Mouse (Mus musculus) frontal cortex, adult 2 months (tissue): ENCODE data around the gene Svs2. TPM values are rescaled to one million over a fixed set of nuclear protein-coding genes. Genes with fewer than 3 reads are reported as not detected.

Experiments used
- polyA plus RNA-seq: library from polyadenylated mRNA; depleted of rRNA; stranded (reverse); fragments of >200 nt; gene quantifications from 2 replicates; pipeline ENCODE4 v1.2.3, GENCODE M21; 2012; rRNA removed

Gene Svs2
- polyA plus RNA-seq, 1 experiment, result not detected

Other genes starting within 250 kb of the Svs2 start
- gene Ywhab, start 243.5 kb downstream of the Svs2 start, polyA plus RNA-seq, result 291 and 293 TPM in 2 replicates
- gene Pabpc1l, start 213.0 kb downstream of the Svs2 start, polyA plus RNA-seq, result 1.0 and 2.1 TPM in 2 replicates
- gene Stk4, start 168.1 kb downstream of the Svs2 start, polyA plus RNA-seq, result 19.8 and 21.3 TPM in 2 replicates
- gene Tomm34, start 167.3 kb downstream of the Svs2 start, polyA plus RNA-seq, result 82.4 and 90.4 TPM in 2 replicates
- 4.9 and 7.1 TPM in 2 replicates for gene Kcns1, start 67.4 kb downstream of the Svs2 start, polyA plus RNA-seq
- gene Wfdc5, start 55.7 kb downstream of the Svs2 start, polyA plus RNA-seq, result not detected in 2 replicates
- gene Wfdc12, start 47.9 kb downstream of the Svs2 start, polyA plus RNA-seq, result not detected in 2 replicates
- gene Wfdc15a, start 38.3 kb downstream of the Svs2 start, polyA plus RNA-seq, result not detected in 2 replicates
- 0.38 TPM in 1 of 2 replicates, not detected in the other for gene Wfdc15b, start 16.8 kb downstream of the Svs2 start, polyA plus RNA-seq
- gene Svs3b, start 18.2 kb upstream of the Svs2 start, polyA plus RNA-seq, result not detected in 2 replicates
- not detected in 2 replicates for gene Svs4, start 40.0 kb upstream of the Svs2 start, polyA plus RNA-seq
- not detected in 2 replicates for gene Svs3a, start 50.8 kb upstream of the Svs2 start, polyA plus RNA-seq
- gene Svs6, start 78.3 kb upstream of the Svs2 start, polyA plus RNA-seq, result not detected in 2 replicates
- not detected in 2 replicates for gene Svs5, start 94.3 kb upstream of the Svs2 start, polyA plus RNA-seq
- gene Slpi, start 150.6 kb upstream of the Svs2 start, polyA plus RNA-seq, result 0.67 and 0.68 TPM in 2 replicates
- gene Rbpjl, start 164.7 kb upstream of the Svs2 start, polyA plus RNA-seq, result 1.7 and 1.8 TPM in 2 replicates
- gene Matn4, start 166.7 kb upstream of the Svs2 start, polyA plus RNA-seq, result 25.8 and 25.9 TPM in 2 replicates
- gene Sdc4, start 205.4 kb upstream of the Svs2 start, polyA plus RNA-seq, result 45.0 and 46.5 TPM in 2 replicates
- 58.1 and 59.1 TPM in 2 replicates for gene Sys1, start 218.5 kb upstream of the Svs2 start, polyA plus RNA-seq
- gene Gm20458, start 222.5 kb upstream of the Svs2 start, polyA plus RNA-seq, result 9.3 and 10.0 TPM in 2 replicates
- not detected in 2 replicates for gene Trp53tg5, start 235.3 kb upstream of the Svs2 start, polyA plus RNA-seq
- 182 and 219 TPM in 2 replicates for gene Dbndd2, start 247.6 kb upstream of the Svs2 start, polyA plus RNA-seq